Mouse (Mus musculus) liver, embryonic 14.5 days (tissue): Measurements from ENCODE around the gene Csdc2. TPM values are rescaled to one million over a fixed set of nuclear protein-coding genes. Genes with fewer than 3 reads are reported as not detected.

Experiments
- ATAC-seq: fragments of 200-750 bp; cut with Nextera tagmentation; 2 replicates; pipeline ENCODE4 v1.8.0; 2017; ENCODE audit warnings: moderate number of reproducible peaks, mild to moderate bottlenecking, moderate library complexity; ENCODE audit not compliant: insufficient read depth
- DNase-seq, 3 experiments: peaks; one replicate each; pipeline ENCODE4 v3.0.0-alpha.2; 2012 to 2013; ENCODE audit warnings: low read depth in 3 of 3, low spot score in 3 of 3
- H3K27ac ChIP-seq: fragments of 300-500 bp; sonication (generic); 2 replicates; pipeline ENCODE4 v1.5.1; 2014; ENCODE audit warnings: moderate library complexity, mild to moderate bottlenecking, control low read depth, inconsistent platforms
- H3K27me3 ChIP-seq: fragments of 300-500 bp; sonication (generic); 2 replicates; pipeline ENCODE4 v1.6.1; 2014; ENCODE audit warnings: mild to moderate bottlenecking, low read length, moderate library complexity; ENCODE audit not compliant: control insufficient read depth, insufficient read depth
- H3K36me3 ChIP-seq: fragments of 300-500 bp; sonication (generic); replicated peaks from 2 replicates; pipeline ENCODE4 v1.6.1; 2014; ENCODE audit warnings: low read depth; ENCODE audit not compliant: control insufficient read depth, insufficient read depth
- H3K4me1 ChIP-seq, 2 experiments: fragments of 200-500 bp in 1 of 2; fragments of 300-500 bp in 1 of 2; sonication (generic) in 1 of 2; replicated peaks; 2 replicates each; pipeline ENCODE4 v1.6.1; 2012 to 2014; ENCODE audit warnings: antibody characterized with exemption in 1 of 2, inconsistent platforms in 1 of 2, low read length in 1 of 2; ENCODE audit not compliant: control insufficient read depth in 2 of 2, insufficient read depth in 2 of 2
- H3K4me2 ChIP-seq: fragments of 300-500 bp; sonication (generic); 2 replicates; pipeline ENCODE4 v1.6.1; 2014; ENCODE audit warnings: low read depth, mild to moderate bottlenecking, control low read depth, moderate library complexity
- H3K4me3 ChIP-seq, 2 experiments: fragments of 200-500 bp in 1 of 2; fragments of 300-500 bp in 1 of 2; sonication (generic) in 1 of 2; 2 replicates each; pipeline ENCODE4 v1.5.1; 2012 to 2014; ENCODE audit warnings: low read depth in 2 of 2, low read length in 2 of 2, mild to moderate bottlenecking in 2 of 2, control low read depth in 1 of 2, inconsistent platforms in 1 of 2, moderate library complexity in 1 of 2; ENCODE audit not compliant: insufficient read depth in 1 of 2
- H3K9ac ChIP-seq: fragments of 300-500 bp; sonication (generic); replicated peaks from 2 replicates; pipeline ENCODE4 v1.6.1; 2014; ENCODE audit warnings: mild to moderate bottlenecking, control low read depth, moderate library complexity
- H3K9me3 ChIP-seq: fragments of 300-500 bp; sonication (generic); 2 replicates; pipeline ENCODE4 v1.6.1; 2016; ENCODE audit warnings: low read length, mixed read lengths; ENCODE audit not compliant: control insufficient read depth
- CTCF ChIP-seq: IDR thresholded peaks from 2 replicates; pipeline ENCODE4 v1.5.1; 2016; ENCODE audit warnings: antibody characterized with exemption, low read depth, control low read depth
- EP300 ChIP-seq: IDR thresholded peaks from 2 replicates; pipeline ENCODE4 v1.6.1; 2016; ENCODE audit warnings: antibody characterized with exemption, low read depth
- WGBS: fragments of 180-500 bp; shearing (Covaris S2); extraction: QIAGEN DNeasy Blood & Tissue Kit; methylation state at CpG from one replicate; pipeline ENCODE4 v1.1.7; 2014; ENCODE audit not compliant: insufficient replicate concordance; 5-methylcytosine and 5-hydroxymethylcytosine counted together
- polyA plus RNA-seq, 2 experiments: library from polyadenylated mRNA; depleted of rRNA in 1 of 2; stranded (reverse) in 1 of 2; unstranded in 1 of 2; fragments of >200 nt; fragmentation: Nextera tagmentation in 1 of 2; extraction: Ambion mirVana in 1 of 2; gene quantifications; 2 replicates each; pipeline versions ENCODE4 v1.2.1 to v1.2.3; 2012 to 2014

Gene Csdc2
- polyA plus RNA-seq, 2 experiments, result 0.45 to 0.52 TPM

- no peak for ATAC-seq
- no peak for TF ChIP-seq CTCF
- no peak for TF ChIP-seq EP300
- H3K4me1 ChIP-seq, result no peaks in the 10 kb centered on the region; a peak in 1 of 4 replicates
- 82% methylated on average over 9 of the region's 9 CpGs for WGBS
- no peak overlapping the region for H3K4me2 ChIP-seq
- DNase-seq, result no peak
- no peaks in the 10 kb centered on the region for H3K9me3 ChIP-seq
- peaks cover 4% of the 10 kb centered on the region for H3K36me3 ChIP-seq
- H3K9ac ChIP-seq, result no peak overlapping the region
- H3K4me3 ChIP-seq, result no peak overlapping the region
- no peak overlapping the region for H3K27ac ChIP-seq
- no peaks in the 10 kb centered on the region for H3K27me3 ChIP-seq
Observed at GRCm38 (mm10) chr15:81951159-81951558, 14.6 kb downstream of the Csdc2 start.

GRCm38 (mm10) chr15:81952310-81952709 lies 15.8 kb downstream of the Csdc2 start:
- Histone ChIP-seq H3K27ac (no peak overlapping the region), H3K9ac (no peak overlapping the region), H3K36me3 (peaks cover 4% of the 10 kb centered on the region), H3K4me3 (no peak overlapping the region), H3K4me2 (no peak overlapping the region), H3K4me1 (no peaks in the 10 kb centered on the region; a peak in 1 of 4 replicates), H3K9me3 (no peaks in the 10 kb centered on the region), H3K27me3 (no peaks in the 10 kb centered on the region)
- ATAC-seq (no peak), DNase-seq (no peak)
- 78% methylated on average over 4 of the region's 4 CpGs for WGBS
- TF ChIP-seq EP300, result no peak
- TF ChIP-seq CTCF, result no peak

DNA sequence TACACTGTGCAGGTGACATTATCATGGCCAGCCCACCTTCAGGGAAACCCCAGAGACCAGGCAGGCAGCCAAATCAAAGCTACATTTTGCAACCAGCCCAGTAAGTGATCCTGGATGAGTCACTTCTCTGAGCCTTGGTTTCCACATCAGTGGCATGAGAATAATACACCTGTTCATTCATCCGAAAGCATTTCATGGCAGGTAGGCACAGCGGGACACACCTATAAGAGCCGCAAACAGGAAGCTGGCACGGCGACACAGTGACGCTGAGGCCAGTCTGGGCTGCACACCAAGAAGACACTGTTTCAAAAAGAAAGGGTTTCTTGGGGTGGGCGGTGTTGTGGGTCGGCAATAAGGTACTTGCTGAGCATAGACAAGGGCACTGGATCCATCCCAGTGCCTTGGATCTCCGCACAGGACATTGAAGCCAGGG lies 17.6 kb downstream of the Csdc2 start:
- ATAC-seq, result no peak
- WGBS, result 83% methylated on average over 9 of the region's 9 CpGs
- Histone ChIP-seq H3K9ac (no peak overlapping the region), H3K27me3 (no peaks in the 10 kb centered on the region), H3K9me3 (no peaks in the 10 kb centered on the region), H3K27ac (no peak overlapping the region), H3K4me1 (peaks cover 3 to 5% of the 10 kb centered on the region in 2 experiments; a peak in 3 of 4 replicates), H3K4me3 (no peak overlapping the region), H3K36me3 (peaks cover 4% of the 10 kb centered on the region), H3K4me2 (no peak overlapping the region)
- TF ChIP-seq CTCF (no peak), EP300 (no peak)
- DNase-seq, result no peak

DNA sequence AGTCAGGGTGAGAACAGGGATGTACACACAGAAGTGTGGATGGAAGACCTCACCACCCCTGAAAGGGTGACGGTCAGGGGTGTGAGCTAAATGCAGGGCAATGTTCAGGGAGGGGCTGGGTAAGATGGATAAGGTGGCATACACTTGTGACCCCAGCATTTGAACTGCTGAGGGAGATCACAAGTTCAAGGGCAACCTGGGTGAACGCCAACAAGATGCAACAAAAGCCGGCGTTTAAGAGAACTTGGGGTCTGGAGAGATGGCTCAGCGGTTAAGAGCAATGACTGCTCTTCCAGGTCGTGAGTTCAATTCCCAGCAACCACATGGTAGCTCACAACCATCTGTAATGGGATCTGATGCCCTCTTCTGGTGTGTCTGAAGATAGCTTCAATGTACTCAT lies 18.2 kb downstream of the Csdc2 start:
- peaks cover 4% of the 10 kb centered on the region for H3K36me3 ChIP-seq
- H3K27me3 ChIP-seq, result no peaks in the 10 kb centered on the region
- ATAC-seq (no peak), DNase-seq (no peak)
- no peak overlapping the region for H3K4me2 ChIP-seq
- WGBS, result 86% methylated on average over 6 of the region's 6 CpGs
- H3K9ac ChIP-seq, result no peak overlapping the region
- TF ChIP-seq EP300 (no peak), CTCF (no peak)
- H3K9me3 ChIP-seq, result no peaks in the 10 kb centered on the region
- no peak overlapping the region for H3K27ac ChIP-seq
- peaks cover 4 to 7% of the 10 kb centered on the region in 2 experiments; a peak in 3 of 4 replicates for H3K4me1 ChIP-seq
- no peak overlapping the region for H3K4me3 ChIP-seq

DNA sequence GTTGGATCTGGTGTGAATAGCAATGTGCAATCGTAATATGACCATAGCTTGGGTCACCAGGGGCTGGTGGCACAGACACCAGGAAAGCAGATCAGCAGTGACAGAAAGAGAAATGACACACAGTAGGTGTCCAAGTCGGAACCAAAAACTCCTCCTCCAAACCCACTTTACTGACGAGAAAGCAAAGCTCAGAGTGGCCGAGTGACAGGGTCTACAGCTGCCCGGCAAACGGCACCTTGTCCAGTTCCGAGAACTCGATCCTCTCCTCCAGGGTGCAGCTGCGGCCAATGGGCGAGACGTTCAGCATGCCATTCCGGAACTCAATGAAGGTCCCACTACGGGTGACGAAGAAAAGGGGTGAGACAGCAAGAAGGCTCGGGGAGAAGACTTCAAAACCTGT lies 18.9 kb downstream of the Csdc2 start:
- Histone ChIP-seq H3K27me3 (no peaks in the 10 kb centered on the region), H3K9ac (no peak overlapping the region), H3K4me3 (no peak overlapping the region), H3K27ac (no peak overlapping the region), H3K4me2 (no peak overlapping the region), H3K36me3 (peaks cover 4% of the 10 kb centered on the region), H3K4me1 (peaks cover 4 to 8% of the 10 kb centered on the region in 2 experiments; a peak in 3 of 4 replicates), H3K9me3 (no peaks in the 10 kb centered on the region)
- 85% methylated on average over 15 of the region's 15 CpGs for WGBS
- no peak for DNase-seq
- no peak for TF ChIP-seq CTCF
- TF ChIP-seq EP300, result no peak
- no peak for ATAC-seq
